Mouse (Mus musculus) gastrocnemius, postnatal 4 days (tissue): ENCODE data around the gene Gm21943. TPM values are rescaled to one million over a fixed set of nuclear protein-coding genes. Genes with fewer than 3 reads are reported as not detected.
"Not testable (repeated sequence)": the region's sequence is repeated elsewhere in the genome, so short reads cannot be mapped to it uniquely, and the experiment has no call there.

Source experiments
- DNase-seq, 2 experiments: peaks; one replicate each; pipeline ENCODE4 v3.0.0; 2021 to 2022; ENCODE audit warnings: low spot score in 2 of 2, mixed read lengths in 2 of 2
- long read RNA-seq, 2 experiments: library from polyadenylated mRNA; stranded (forward); transcript quantifications; one replicate each; pipeline ENCODE4 v2.0.0; 2021
- total RNA-seq, 2 experiments: library from RNA; stranded (reverse); gene quantifications; 2 replicates each; pipeline ENCODE4 v1.2.3; 2021

Gm21943 gene
- not detected for total RNA-seq
- long read RNA-seq, experiment 1 = 0 reads
- long read RNA-seq, experiment 2 = 0 reads

- not testable (repeated sequence) for DNase-seq
Measured at GRCm38 (mm10) chrY:57533644-57534043, at the start of gene Gm21943. Gm21943 (minus strand) TSS chrY:57533744.

Other genes with a start within 250 kb of the Gm21943 start
- gene Gm28961, start 172.0 kb upstream of the Gm21943 start, total RNA-seq = not detected